Mouse (Mus musculus): ENCODE measurements around the gene Rnf128.

Gene Rnf128

DNA sequence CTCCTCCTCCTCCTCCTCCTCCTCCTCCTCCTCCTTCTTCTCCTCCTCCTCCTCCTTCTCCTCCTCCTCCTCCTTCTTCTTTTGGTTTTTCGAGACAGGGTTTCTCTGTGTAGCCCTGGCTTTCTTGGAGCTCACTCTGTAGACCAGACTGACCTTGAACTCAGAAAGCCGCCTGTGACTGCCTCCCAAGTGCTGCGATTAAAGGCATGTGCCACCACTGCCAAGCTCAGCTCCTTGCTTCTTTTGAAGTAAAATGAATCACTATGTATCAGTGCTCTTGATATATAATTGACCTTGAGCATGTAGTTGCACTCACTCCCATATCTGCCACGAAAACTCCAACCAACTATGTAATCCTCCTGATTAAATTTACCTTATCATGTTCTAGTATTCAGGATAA, 59.0 kb downstream of the Rnf128 start:
- no peak for DNase-seq (ENCODE audit: low spot score)

DNA sequence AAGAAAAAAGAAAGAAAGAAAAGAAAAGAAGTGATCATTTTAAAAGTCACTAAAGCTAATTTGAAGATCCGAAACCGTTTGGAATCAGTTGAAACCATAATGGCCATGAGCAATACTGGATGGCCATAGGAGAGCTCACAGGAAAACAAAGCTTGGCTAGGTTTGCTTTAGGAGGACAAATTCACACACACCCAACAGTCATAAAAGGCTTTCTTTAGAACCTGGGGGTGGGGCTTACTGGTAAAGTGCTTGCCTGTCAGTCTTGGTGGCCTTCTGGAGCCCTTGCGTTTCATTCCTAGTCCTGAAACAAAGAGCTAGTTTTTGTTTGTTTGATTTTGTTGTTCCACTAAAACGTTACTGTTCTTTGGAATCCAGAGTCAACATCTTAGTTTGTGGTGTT, 71.6 kb downstream of the Rnf128 start:
- DNase-seq (ENCODE audit: low spot score), result no peak

DNA sequence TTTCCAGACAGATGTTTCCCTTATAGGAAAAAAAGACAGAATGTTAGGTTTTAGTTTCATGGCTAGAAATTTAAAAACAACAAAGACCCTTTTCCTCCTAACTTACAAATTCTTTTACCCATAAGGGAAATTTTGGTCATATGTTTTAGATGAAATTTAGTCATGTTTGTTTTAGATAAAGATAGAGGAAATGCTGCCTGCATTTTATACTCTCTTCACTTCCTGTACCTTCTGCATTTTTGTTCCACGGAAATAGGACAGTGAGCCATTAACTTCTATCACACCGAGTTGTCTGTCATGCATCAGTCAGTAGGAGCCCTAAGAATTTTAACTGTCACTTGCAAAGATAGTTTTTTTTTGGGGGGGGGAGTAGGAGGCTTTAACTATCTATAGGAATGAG, 76.6 kb downstream of the Rnf128 start:
- DNase-seq (ENCODE audit: low spot score), result no peak

DNA sequence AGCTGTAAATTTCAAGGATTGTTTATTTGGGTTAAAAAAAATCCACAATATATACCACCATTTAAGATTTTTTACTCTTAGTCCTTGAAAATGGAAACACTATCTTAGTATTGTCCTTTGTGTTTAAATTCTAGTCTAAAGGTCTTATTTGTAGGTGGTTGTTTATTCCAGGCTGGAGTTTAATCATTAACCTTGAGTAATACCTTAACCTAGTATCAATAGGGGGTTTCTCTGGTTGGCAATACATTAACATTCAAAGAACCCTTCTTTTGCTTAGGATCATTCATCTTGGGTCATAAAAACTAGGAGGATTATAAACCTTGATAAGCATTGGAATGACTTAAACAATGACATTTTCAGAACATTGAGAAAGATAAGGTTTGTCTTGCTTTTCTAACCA, 77.3 kb downstream of the Rnf128 start:
- DNase-seq (ENCODE audit: low spot score), result no peak

DNA sequence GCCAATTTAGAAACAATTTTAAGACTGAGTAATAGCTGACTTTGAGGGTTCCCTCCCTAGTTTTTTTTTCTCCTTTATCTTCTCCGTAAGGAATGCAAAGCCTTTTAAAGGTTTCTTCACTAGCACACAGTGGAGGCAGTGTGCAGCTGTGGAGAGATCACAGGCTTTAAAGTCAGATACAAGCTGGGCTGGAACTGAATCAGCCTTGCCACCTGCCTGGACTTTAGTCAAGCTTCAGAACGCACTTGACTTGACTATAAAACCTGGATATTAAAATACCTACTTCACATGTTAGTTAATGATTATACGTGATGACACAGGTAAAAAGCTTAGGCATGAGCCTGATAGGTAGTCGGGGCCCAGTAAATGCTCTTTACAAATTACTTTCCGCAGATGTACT, 89.1 kb downstream of the Rnf128 start:
- no peak for DNase-seq (ENCODE audit: low spot score)

DNA sequence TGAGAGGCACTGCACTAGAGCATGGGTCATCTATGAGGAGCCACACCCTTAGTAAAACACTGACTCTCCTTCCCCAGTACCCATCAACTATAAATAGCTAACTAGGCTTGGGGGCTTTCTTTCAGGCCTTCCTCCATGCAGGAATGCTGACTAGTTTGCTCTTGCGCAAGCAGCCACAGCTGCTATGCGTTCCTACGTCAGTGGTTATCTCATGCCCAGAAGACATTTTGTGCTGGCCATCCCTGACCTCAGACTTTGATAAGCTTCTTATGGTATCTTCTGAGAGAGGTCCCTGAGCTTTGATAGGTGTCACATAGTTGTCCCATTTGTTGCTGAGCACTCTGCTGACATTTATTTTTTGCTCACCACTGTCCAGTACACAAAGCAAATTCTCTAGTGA, 90.2 kb downstream of the Rnf128 start:
- no peak for DNase-seq (ENCODE audit: low spot score)

DNA sequence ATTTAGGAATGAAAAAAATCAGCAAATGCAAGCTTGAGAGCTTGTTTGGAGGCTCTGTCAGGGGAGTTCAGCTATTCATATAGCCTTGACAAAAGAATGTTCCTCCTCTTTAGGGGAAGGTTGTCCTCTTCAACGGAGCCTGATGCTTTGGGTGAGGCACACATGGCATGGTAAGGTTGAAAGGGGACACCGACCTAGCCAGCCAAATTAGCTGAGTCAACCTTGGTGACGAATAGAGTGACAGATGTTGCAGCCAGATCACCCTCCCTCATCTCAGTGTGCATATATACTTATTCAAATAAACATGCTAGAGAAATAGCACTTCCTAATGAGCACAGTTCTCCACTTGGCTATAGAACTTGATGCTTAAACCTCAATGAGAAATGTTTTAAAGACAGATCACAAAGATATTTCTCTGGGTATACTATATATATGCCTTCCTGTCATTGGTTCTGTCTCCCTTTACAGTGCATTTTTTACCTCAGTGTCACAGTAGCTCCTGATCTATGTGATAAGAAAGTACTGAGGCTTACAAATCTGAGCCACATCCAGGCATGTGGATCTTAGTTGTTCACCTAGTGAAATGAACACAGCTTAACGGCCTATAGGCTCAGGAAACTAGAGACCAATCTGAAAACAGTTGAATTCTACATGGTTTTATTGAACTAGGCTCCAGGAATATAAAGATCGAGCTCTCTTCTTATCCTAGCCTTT, 91.4 kb downstream of the Rnf128 start:
- no peak for DNase-seq (ENCODE audit: low spot score)

DNA sequence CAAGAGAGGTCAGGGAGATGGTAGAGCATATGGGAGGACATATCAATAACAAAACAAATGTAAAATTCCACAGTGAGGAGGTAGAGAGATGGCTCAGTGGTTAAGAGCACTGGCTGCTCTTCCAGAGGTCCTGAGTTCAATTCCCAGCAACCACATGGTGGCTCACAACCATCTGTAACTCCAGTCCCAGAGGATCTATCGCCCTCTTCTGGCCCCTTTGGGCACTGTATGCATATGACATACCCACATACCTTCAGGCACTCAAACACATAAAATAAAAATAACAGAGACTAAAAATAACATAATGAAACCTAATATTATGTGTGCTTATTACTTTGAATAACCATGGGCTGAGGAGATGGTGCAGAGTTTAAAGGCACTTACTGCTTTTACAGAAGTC, 99.0 kb downstream of the Rnf128 start:
- no peak for DNase-seq (ENCODE audit: low spot score)

DNA sequence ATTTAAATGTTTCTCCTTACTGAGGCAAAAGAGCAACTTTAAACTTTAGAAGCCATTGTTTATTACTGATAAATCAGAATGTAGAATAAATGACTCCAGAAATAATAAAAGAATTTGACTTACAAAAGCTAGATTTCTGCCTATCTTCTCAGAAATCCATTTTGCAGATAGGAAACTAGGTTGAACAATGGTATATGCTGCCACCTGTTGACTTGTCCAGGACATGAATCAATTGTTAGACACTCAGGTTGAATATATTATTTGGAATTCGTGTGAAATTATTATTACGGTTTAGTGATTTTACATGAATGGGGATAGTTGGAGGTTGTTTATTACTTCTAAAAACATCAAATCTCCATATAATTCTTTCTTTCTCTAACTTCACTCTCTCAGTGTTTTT, 102.7 kb downstream of the Rnf128 start:
- DNase-seq (ENCODE audit: low spot score), result peak; percentile 11

DNA sequence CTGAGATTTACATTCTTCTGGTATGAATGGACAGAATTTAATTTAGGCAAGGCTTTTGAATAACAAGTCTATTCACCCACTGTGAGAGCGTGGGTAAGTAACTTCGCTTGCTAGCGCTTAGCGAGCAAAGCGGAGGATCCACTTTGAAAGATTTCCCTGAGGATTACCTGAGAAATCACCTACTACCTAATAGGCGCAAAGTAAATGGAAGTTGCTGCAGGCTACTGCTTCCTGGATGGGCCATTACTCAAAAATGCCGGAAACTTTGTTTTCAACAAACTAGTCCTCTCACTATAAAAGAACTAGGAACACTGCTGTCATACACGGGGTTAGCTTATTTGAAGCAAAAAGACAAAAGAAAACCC, 121.3 kb downstream of the Rnf128 start:
- DNase-seq (ENCODE audit: low spot score), result no peak

DNA sequence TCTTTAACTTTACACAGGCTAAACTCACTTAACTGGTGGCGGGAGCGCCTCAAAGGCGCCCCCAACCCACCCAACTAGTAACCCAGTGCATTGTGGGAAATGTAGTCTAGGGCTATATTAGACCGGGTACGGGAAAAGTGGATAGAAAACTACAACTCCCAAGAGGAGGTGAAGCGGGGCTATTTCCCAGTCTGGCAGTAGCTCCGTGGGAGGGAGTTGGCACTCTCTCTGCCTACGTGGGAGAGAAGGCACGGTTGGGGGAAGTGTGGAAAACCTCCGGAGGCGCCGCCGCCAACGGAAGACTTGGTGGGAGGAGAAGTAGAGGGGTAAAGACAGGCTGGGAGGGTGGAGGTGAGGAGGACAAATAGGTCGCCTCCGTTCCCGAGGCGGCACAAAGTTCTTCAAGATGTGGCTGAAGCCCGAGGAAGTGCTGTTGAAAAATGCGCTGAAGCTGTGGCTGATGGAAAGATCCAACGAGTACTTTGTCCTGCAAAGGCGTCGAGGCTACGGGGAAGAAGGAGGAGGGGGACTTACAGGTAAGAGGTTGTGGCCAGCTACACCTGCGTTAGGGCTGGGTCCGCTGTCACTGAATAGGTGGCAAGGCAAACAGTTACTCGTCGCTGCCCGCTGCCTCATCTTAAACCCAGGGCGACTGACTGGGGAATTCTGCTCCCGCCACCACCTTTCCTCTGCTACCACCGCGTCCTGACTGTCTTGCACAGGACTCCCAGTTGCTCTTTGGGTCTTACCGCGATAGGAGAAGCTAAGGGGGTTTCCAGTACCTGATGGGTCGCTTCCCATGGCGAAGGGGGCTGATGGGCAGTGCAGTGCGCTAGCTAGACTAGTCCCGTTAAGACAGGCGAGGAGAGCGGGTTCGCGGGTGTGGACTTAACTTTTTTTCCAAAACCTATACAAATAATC, 121.9 kb downstream of the Rnf128 start, which contains the start of gene Tbc1d8b:
Gene Tbc1d8b, plus strand, starts transcription at position 222 of the 921 bp plus-strand sequence.
- DNase-seq (ENCODE audit: low spot score), result peak; percentile 79

DNA sequence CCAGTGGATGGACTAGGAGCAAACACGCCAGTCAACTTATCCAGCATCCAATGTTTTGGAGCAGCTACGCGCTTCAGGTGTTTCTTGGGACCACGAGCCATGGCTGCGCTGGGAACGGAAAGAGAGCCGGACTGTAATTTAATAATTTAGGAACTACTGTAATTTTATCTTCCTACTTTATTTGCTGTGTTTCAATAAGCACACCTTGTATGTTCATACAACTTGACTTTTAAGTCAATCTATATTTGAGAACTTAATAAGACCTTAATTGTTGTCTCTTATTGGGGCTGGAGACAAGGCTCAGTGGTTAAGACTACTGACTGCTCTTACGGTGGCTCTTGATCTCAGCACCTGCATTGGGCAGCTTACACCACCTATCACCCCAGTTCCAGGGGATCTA, 151.3 kb downstream of the Rnf128 start, which contains the start of gene Gm15013:
Gene Gm15013, minus strand, starts transcription at position 101 of the 400 bp plus-strand sequence.
- DNase-seq (ENCODE audit: low spot score), result no peak

DNA sequence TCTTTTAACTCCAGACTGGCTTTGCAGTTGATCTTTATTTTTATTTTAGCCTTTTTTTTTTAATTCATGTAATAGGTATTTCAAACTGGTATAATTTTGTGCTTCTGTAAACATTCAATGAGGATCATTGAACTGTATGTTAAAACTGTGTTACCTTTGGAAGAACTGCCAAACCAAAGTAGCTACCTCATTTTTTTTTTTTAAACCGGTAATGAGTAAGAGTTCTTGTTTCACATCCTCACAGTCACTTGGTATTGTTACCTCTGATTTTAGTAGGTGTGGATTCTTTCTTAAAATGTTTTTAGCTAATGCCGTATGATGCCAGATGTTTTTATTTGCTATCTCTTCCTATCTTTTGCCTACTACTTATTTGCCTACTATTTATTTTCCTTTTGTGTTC, 159.2 kb downstream of the Rnf128 start:
- DNase-seq (ENCODE audit: low spot score), result no peak

All from layer of hippocampus, adult 11-12 months (tissue).